Mouse (Mus musculus) midbrain, embryonic 15.5 days (tissue): ENCODE measurements around the gene Uckl1. TPM values are rescaled to one million over a fixed set of nuclear protein-coding genes. Genes with fewer than 3 reads are reported as not detected.

Experiments used
- ATAC-seq: fragments of 200-750 bp; cut with Nextera tagmentation; replicated peaks from 2 replicates; pipeline ENCODE4 v1.8.0; 2017; ENCODE audit warnings: moderate TSS enrichment
- H3K27ac ChIP-seq: fragments of 300-500 bp; sonication (generic); 2 replicates; pipeline ENCODE4 v1.5.1; 2015; ENCODE audit warnings: mild to moderate bottlenecking, inconsistent platforms
- H3K27me3 ChIP-seq: fragments of 300-500 bp; sonication (generic); replicated peaks from 2 replicates; pipeline ENCODE4 v1.6.1; 2015; ENCODE audit warnings: inconsistent platforms
- H3K36me3 ChIP-seq: fragments of 300-500 bp; sonication (generic); replicated peaks from 2 replicates; pipeline ENCODE4 v1.6.1; 2015; ENCODE audit warnings: inconsistent platforms
- H3K4me1 ChIP-seq: fragments of 300-500 bp; sonication (generic); 2 replicates; pipeline ENCODE4 v1.6.1; 2015; ENCODE audit warnings: inconsistent platforms
- H3K4me2 ChIP-seq: fragments of 300-500 bp; sonication (generic); 2 replicates; pipeline ENCODE4 v1.6.1; 2015; ENCODE audit warnings: inconsistent platforms, mild to moderate bottlenecking, moderate library complexity
- H3K4me3 ChIP-seq: fragments of 300-500 bp; sonication (generic); 2 replicates; pipeline ENCODE4 v1.5.1; 2015; ENCODE audit warnings: mild to moderate bottlenecking, inconsistent platforms
- H3K9ac ChIP-seq: fragments of 300-500 bp; sonication (generic); 2 replicates; pipeline ENCODE4 v1.6.1; 2015; ENCODE audit warnings: mild to moderate bottlenecking, inconsistent platforms
- H3K9me3 ChIP-seq: fragments of 300-500 bp; sonication (generic); 2 replicates; pipeline ENCODE4 v1.6.1; 2016; ENCODE audit warnings: inconsistent platforms
- WGBS: fragments of 180-500 bp; shearing (Covaris S2); methylation state at CpG from one replicate; pipeline ENCODE4 v1.1.7; 2015; ENCODE audit warnings: mixed read lengths; 5-methylcytosine and 5-hydroxymethylcytosine counted together
- polyA plus RNA-seq: library from polyadenylated mRNA; unstranded; fragments of >200 nt; fragmentation: Nextera tagmentation; extraction: Ambion mirVana; gene quantifications from 2 replicates; pipeline ENCODE4 v1.2.1, GENCODE M21; 2015

The Uckl1 gene
- polyA plus RNA-seq, 1 experiment from 2014 or later = 77.2 TPM

DNA sequence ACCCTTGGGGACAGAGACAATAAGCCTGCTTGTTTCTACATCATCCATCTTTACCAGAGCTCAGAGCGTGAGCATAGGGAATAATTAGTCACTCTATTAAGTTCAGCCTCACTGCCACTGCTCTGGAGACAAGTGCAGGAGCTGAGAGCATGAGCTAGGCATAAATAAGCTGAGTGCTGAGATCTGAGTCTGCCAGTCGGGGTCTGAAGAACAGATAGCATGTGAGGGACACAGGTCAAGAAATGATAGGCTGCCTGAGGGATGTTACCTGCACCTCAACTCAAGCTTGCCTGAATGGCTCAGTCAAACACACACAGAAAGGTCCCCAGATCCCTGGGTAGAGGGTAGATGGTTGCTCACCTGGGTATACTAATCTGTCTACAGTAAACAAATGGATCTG, 7.6 kb downstream of the Uckl1 start:
- Histone ChIP-seq H3K4me1 (peaks cover 42% of the 10 kb centered on the region), H3K9ac (no peak overlapping the region), H3K9me3 (no peaks in the 10 kb centered on the region), H3K27ac (no peak overlapping the region), H3K36me3 (no peaks in the 10 kb centered on the region), H3K4me3 (no peak overlapping the region), H3K27me3 (no peaks in the 10 kb centered on the region), H3K4me2 (no peak overlapping the region)
- ATAC-seq = no peak
- 71% methylated on average over 2 of the region's 2 CpGs for WGBS

- Histone ChIP-seq H3K27me3 (no peaks in the 10 kb centered on the region), H3K9ac (no peak overlapping the region), H3K4me1 (peaks cover 37% of the 10 kb centered on the region), H3K4me3 (no peak overlapping the region), H3K36me3 (no peaks in the 10 kb centered on the region), H3K27ac (no peak overlapping the region), H3K9me3 (no peaks in the 10 kb centered on the region), H3K4me2 (no peak overlapping the region)
- ATAC-seq = no peak
- 96% methylated on average over 2 of the region's 2 CpGs for whole genome bisulfite sequencing
Measured at GRCm38 (mm10) chr2:181576613-181577012, 8.1 kb downstream of the Uckl1 start.

- no peaks in the 10 kb centered on the region for H3K27me3 ChIP-seq
- H3K36me3 ChIP-seq = no peaks in the 10 kb centered on the region
- H3K27ac ChIP-seq = no peak overlapping the region
- H3K9me3 ChIP-seq = no peaks in the 10 kb centered on the region
- ATAC-seq = no peak
- no peak overlapping the region for H3K9ac ChIP-seq
- 94% methylated on average over 7 of the region's 7 CpGs for WGBS
- H3K4me1 ChIP-seq = peaks cover 28% of the 10 kb centered on the region
- no peak overlapping the region for H3K4me3 ChIP-seq
- H3K4me2 ChIP-seq = no peak overlapping the region
Measured at GRCm38 (mm10) chr2:181574921-181575545, 9.7 kb downstream of the Uckl1 start.

DNA sequence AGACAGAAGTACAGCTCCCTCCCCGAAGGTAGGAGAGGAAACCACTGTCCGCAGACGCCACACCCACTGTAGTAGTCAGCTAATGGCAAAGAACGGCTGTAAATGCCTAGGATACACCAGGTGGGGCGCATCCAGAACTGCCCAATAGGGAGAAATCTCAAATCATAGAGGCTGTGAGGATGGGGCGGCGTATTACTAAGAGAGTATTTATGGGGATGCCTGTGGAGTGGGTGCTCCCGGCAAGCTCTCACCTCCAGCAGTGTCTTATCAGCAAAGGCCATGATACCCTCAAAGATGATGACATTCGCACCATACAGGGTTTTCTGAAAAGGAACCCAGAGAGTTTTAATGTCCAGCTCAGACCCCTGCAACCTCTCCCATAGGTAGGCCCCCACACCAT, 10.7 kb downstream of the Uckl1 start:
- Histone ChIP-seq H3K9ac (no peak overlapping the region), H3K4me2 (no peak overlapping the region), H3K27ac (no peak overlapping the region), H3K9me3 (no peaks in the 10 kb centered on the region), H3K27me3 (no peaks in the 10 kb centered on the region), H3K4me3 (no peak overlapping the region), H3K4me1 (peaks cover 18% of the 10 kb centered on the region), H3K36me3 (no peaks in the 10 kb centered on the region)
- WGBS = 92% methylated on average over 9 of the region's 9 CpGs
- no peak for ATAC-seq

DNA sequence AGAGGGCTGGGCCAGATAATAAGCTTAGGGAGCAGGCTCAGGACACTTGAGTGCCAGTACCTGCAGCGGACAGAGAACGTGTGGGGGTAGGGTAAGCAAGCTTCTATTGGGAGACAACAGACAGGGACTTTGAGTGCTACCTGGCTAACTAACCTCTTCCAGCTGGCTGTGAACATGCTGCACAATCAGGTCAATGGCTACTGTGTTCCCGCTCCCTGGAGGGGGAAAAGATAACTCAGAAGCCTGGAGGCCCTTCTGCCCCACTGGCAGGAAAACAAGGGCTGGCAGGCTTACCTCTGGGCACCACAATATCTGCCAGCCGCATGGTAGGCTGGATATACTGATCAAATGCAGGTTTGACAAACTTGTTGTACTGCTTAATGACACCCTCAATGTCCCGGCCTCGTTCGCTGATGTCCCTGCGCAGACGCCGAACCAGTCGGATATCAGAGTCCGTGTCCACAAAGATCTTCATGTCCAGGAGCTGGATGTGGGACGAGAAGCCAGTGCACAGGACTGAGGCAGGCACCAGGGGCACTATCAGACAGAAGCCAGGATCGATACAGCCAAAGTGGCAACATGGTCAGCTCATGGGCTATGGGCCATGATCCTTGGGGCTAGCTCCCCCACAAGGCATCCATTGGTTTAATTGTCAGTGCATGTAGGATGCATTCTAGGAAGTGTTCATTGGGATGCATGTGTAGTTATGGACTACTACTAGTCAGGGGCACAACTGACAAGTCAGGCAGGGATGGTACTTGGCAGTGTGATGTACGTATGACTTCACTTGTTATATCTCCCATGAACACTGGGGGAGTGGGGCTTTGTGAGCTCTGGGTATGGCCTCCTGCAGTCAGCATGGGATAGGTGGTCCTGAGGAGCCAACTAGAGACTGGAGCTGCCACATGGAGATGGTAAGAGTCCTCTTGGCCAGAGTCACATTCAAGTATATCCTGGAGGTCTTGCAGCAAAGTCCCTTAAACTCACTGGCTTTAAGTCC, 11.5 kb downstream of the Uckl1 start:
- no peak for ATAC-seq
- no peaks in the 10 kb centered on the region for H3K9me3 ChIP-seq
- H3K4me1 ChIP-seq = peaks cover 11% of the 10 kb centered on the region; the same call in 1 of the 2 replicates
- H3K9ac ChIP-seq = no peak overlapping the region
- WGBS = 93% methylated on average over 15 of the region's 15 CpGs
- H3K4me2 ChIP-seq = no peak overlapping the region
- no peak overlapping the region for H3K4me3 ChIP-seq
- no peak overlapping the region for H3K27ac ChIP-seq
- no peaks in the 10 kb centered on the region for H3K27me3 ChIP-seq
- no peaks in the 10 kb centered on the region for H3K36me3 ChIP-seq

- no peak for ATAC-seq
- Histone ChIP-seq H3K27me3 (no peaks in the 10 kb centered on the region), H3K9me3 (no peaks in the 10 kb centered on the region), H3K4me2 (no peak overlapping the region), H3K9ac (no peak overlapping the region), H3K4me1 (0 out of 2 replicates have a peak, but pooled peaks cover 1% of the 10 kb centered on the region), H3K27ac (no peak overlapping the region), H3K4me3 (no peak overlapping the region), H3K36me3 (no peaks in the 10 kb centered on the region)
- WGBS = 92% methylated on average over 11 of the region's 11 CpGs
Measured at GRCm38 (mm10) chr2:181571941-181572670, 12.6 kb downstream of the Uckl1 start.

DNA sequence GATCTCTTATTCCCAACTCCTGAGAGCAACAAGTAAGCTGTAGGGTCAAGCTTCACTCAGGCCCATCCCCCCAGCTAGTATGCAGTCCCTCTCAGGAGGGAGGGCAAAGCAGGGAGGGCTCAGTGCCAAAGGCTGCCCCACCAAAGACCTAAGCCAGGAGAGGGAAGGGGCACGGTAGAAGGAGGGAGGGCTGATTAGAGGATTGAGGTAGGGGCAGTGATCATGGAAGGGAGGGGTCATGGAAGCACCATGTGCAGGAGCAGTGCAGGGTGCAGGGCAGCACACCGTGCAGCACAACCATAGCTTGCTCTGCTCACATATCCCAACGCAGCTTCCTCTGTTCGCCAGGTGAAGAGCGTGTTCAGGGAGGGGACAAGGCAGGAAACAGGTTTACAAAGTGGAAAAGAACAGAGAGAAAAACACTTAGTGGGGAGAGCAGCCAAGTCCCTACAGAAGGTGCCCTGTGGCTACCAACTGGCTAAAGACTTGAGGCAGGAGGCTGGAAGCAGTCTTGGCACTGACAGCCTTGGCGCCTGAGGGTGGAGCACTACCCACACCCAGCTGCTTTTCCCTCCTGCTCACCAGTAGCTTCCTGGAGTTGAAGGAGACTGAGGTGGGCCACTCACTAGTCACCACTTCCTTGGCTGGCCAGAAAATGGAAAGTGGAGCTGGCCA, 13.6 kb downstream of the Uckl1 start:
- Histone ChIP-seq H3K27ac (no peak overlapping the region), H3K4me1 (no peaks in the 10 kb centered on the region), H3K4me3 (no peak overlapping the region), H3K4me2 (no peak overlapping the region), H3K9me3 (no peaks in the 10 kb centered on the region), H3K27me3 (no peaks in the 10 kb centered on the region), H3K36me3 (no peaks in the 10 kb centered on the region), H3K9ac (no peak overlapping the region)
- no peak for ATAC-seq
- 76% methylated on average over 6 of the region's 6 CpGs for whole genome bisulfite sequencing

- WGBS = 83% methylated on average over 8 of the region's 8 CpGs
- Histone ChIP-seq H3K27me3 (no peaks in the 10 kb centered on the region), H3K4me1 (no peaks in the 10 kb centered on the region), H3K4me3 (no peak overlapping the region), H3K36me3 (no peaks in the 10 kb centered on the region), H3K4me2 (no peak overlapping the region), H3K27ac (no peak overlapping the region), H3K9ac (no peak overlapping the region), H3K9me3 (no peaks in the 10 kb centered on the region)
- no peak for ATAC-seq
Measured at GRCm38 (mm10) chr2:181570375-181570774, 14.3 kb downstream of the Uckl1 start.

DNA sequence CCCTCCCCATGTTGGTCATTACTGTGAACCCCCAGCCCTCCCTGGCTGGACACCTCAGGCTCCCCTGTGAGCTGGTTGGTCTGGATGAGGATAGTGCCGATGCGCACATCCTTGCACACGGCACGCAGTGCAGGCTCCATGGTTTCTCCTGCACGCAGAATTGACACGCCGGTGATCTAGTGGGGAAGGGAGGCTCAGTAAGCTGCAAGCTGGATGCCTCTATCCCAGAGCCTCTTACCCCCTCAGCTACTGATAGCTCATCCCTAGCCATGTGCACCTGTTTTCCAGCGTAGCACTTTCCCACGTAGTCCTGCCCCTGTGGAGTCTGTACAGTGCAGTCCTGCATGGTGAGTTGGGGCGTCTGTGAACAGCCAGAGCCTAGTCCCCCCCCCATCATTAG, 14.8 kb downstream of the Uckl1 start:
- H3K4me3 ChIP-seq = no peak overlapping the region
- ATAC-seq = no peak
- WGBS = 95% methylated on average over 10 of the region's 10 CpGs

DNA sequence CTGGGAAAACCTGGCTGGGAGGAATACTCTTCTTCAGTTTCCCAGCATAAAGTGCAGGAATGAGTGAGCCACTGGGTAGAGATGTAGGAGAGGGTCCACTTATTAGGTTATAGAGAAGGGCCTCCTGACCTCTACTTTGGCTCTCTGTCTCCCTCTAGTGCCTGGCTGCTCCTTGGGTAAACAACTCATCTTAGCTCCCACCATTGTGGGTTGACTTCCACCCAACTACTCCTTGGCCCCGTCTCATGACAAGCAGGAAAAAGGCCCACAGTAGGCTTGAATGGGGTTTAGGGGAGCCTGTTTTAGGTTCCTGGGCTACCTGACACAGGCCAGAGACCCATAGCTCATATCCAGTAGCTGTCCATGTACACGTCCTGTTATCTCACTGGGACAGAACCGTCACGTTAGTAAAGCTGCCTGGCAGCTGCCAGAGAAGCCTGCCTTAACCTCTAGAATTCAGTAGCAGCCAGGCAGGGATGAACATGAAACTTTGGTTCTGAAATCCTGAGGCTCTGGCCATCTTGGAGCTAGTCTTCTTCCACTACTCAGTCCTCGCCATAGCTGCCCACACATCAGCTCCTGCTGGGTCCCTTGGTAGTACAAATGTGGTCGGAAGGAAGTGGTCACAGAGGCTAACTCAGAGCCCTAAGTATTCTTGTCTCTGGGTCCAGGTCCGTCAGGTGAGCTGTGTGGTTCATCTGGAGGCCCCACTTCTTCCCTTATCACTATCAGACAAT, 16.3 kb downstream of the Uckl1 start:
- no peak overlapping the region for H3K4me3 ChIP-seq
- 78% methylated on average over 7 of the region's 7 CpGs for WGBS
- H3K4me1 ChIP-seq = no peaks in the 10 kb centered on the region
- H3K9me3 ChIP-seq = no peaks in the 10 kb centered on the region
- no peak for ATAC-seq
- H3K27me3 ChIP-seq = no peaks in the 10 kb centered on the region
- no peak overlapping the region for H3K9ac ChIP-seq
- H3K27ac ChIP-seq = no peak overlapping the region
- H3K36me3 ChIP-seq = no peaks in the 10 kb centered on the region
- H3K4me2 ChIP-seq = no peak overlapping the region

More for the DNA sequence above, 14.8 kb downstream of the Uckl1 start:
- Histone ChIP-seq H3K27me3 (no peaks in the 10 kb centered on the region), H3K9me3 (no peaks in the 10 kb centered on the region), H3K27ac (no peak overlapping the region), H3K9ac (no peak overlapping the region), H3K4me1 (no peaks in the 10 kb centered on the region), H3K36me3 (no peaks in the 10 kb centered on the region), H3K4me2 (no peak overlapping the region)

DNA sequence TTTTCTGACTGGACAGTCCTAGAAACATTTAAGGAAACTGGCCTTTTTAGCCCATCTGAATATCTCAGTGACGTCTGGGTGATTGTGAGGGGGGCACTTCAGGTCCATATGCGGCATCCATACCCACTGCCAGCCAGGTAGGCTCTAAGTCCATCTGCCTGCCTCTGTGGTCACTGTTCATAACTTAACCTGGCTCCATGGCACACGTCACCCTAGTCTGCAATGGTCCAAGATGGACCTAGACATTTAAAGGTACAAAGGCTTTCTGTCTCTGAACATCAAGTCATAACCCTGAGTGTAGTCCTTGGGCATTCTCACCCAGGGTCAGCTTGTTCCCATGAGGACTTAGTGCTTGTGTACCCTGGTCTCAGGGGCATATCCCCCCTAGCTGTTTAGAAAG, 17.4 kb downstream of the Uckl1 start:
- Histone ChIP-seq H3K4me1 (no peaks in the 10 kb centered on the region), H3K27ac (no peak overlapping the region), H3K9me3 (no peaks in the 10 kb centered on the region), H3K36me3 (no peaks in the 10 kb centered on the region), H3K4me3 (no peak overlapping the region), H3K27me3 (no peaks in the 10 kb centered on the region), H3K4me2 (no peak overlapping the region), H3K9ac (no peak overlapping the region)
- 92% methylated on average over 3 of the region's 3 CpGs for WGBS
- no peak for ATAC-seq
